In genomic region chr11:119245543-119245942, GRCm38 (mm10) we compare ENCODE assay signal across 8 mouse cellular contexts. TPM values are rescaled to one million over a fixed set of nuclear protein-coding genes. Genes with fewer than 3 reads are reported as not detected.
DNase-seq lines count a peak whose midpoint lies in the region; ATAC-seq and TF ChIP-seq lines count a peak whose summit lies in the region.
"Not testable (repeated sequence)": the region's sequence is repeated elsewhere in the genome, so short reads cannot be mapped to it uniquely, and the experiment has no call there.
"Had no signal": no experiment of that assay in that cellular context is flagged by ENCODE, and none has a peak within 500 bp of the region (broad histone marks: within the 10 kb centered on the region; RNA-seq: fewer than 3 reads in every experiment).

No protein-coding gene starts in this region.

- in situ Hi-C loops in CH12.LX (cut with MboI; ENCODE audit: low pct_ligation_motif_present, low pct_unique_long_range_greater_than_20kb, low sequenced_read_pairs): loop anchor here (5.0 kb wide), 1 partner anchor 48 kb away; no protein-coding TSS in a partner anchor
- in situ Hi-C loops in ES-E14 (cut with MboI; ENCODE audit: low sequenced_read_pairs in 2 of 2, unreplicated experiment in 2 of 2): not testable (repeated sequence)

- not testable (repeated sequence) for H3K4me3 ChIP-seq in CH12.LX (replicated peaks in 1 of 3; ENCODE audit: low read depth in 2 of 3, low read length in 2 of 3, poor library complexity in 1 of 3); ES-E14 (ENCODE audit: insufficient read depth in 1 of 2, low read depth in 1 of 2, low read length in 2 of 2, poor library complexity in 1 of 2, severe bottlenecking in 1 of 2); MEL (ENCODE audit: control insufficient read depth in 1 of 2, insufficient read depth in 1 of 2, low read depth in 2 of 2, low read length in 2 of 2); forebrain, embryonic 11.5 days (ENCODE audit: low read depth, low read length); layer of hippocampus, adult 2 months; limb, embryonic 10.5 days
- 0 out of 2 replicates have a peak overlapping the region, but pooled peaks have one; percentile 4 for H3K4me3 ChIP-seq in E14TG2a.4 (replicated peaks; ENCODE audit: low read length)

- not testable (repeated sequence) for H3K36me3 ChIP-seq in CH12.LX (replicated peaks in 1 of 2; ENCODE audit: control insufficient read depth in 1 of 2, insufficient read depth in 1 of 2, low read length in 1 of 2); E14TG2a.4 (ENCODE audit: insufficient read depth, low read length); ES-E14 (ENCODE audit: control insufficient read depth, insufficient read depth, low read length, poor library complexity, severe bottlenecking); MEL (ENCODE audit: control insufficient read depth in 1 of 2, insufficient read depth in 2 of 2, low read length in 2 of 2); forebrain, embryonic 11.5 days (ENCODE audit: control insufficient read depth, insufficient read depth, low read length)
- peaks cover 12% of the 10 kb centered on the region; the same call in 1 of the 2 replicates for H3K36me3 ChIP-seq in limb, embryonic 10.5 days

- H3K27ac ChIP-seq in CH12.LX (ENCODE audit: insufficient read depth, low read depth); ES-E14 (ENCODE audit: insufficient read depth, low read depth, low read length, poor library complexity, severe bottlenecking); MEL (ENCODE audit: control insufficient read depth, low read depth, low read length); forebrain, embryonic 11.5 days (ENCODE audit: low read depth, low read length); layer of hippocampus, adult 2 months: not testable (repeated sequence)
- 0 out of 2 replicates have a peak overlapping the region, but pooled peaks have one; percentile 1 for H3K27ac ChIP-seq in limb, embryonic 10.5 days

- TF ChIP-seq POLR2A in CH12.LX (IDR thresholded peaks at IDR 0.05; ENCODE audit: low read depth, low read length); MEL (IDR thresholded peaks at IDR 0.05; ENCODE audit: control insufficient read depth in 1 of 2, insufficient read depth in 1 of 2, low read depth in 1 of 2, low read length in 2 of 2, poor library complexity in 1 of 2): not testable (repeated sequence)

- 96% methylated on average over 6 of the region's 6 CpGs for WGBS in forebrain, embryonic 11.5 days
- 92% methylated on average over 6 of the region's 6 CpGs for WGBS in limb, embryonic 10.5 days

- not testable (repeated sequence) for H3K9ac ChIP-seq in CH12.LX (ENCODE audit: insufficient read depth, low read depth); ES-E14 (ENCODE audit: insufficient read depth, low read depth, low read length, poor library complexity, severe bottlenecking); MEL (ENCODE audit: control insufficient read depth, low read depth, low read length, poor library complexity, severe bottlenecking); forebrain, embryonic 11.5 days (ENCODE audit: low read length)

- H3K27me3 ChIP-seq in CH12.LX (replicated peaks) (peaks cover 66% of the 10 kb centered on the region), E14TG2a.4 (ENCODE audit: insufficient read depth, low read length) (peaks cover 43% of the 10 kb centered on the region)
- not testable (repeated sequence) for H3K27me3 ChIP-seq in MEL (ENCODE audit: control insufficient read depth in 1 of 2, insufficient read depth in 2 of 2, low read length in 2 of 2); forebrain, embryonic 11.5 days (ENCODE audit: control insufficient read depth, insufficient read depth, low read length); limb, embryonic 10.5 days (ENCODE audit: low read depth, poor library complexity, severe bottlenecking)

- DNase-seq in CH12.LX (ENCODE audit: extremely low read depth); ES-E14 (ENCODE audit: low read depth, low spot score); MEL (ENCODE audit: low read depth, low spot score); layer of hippocampus, adult 2 months (ENCODE audit: low spot score in 2 of 2); limb, embryonic 10.5 days (ENCODE audit: low spot score): not testable (repeated sequence)
- peak; percentile 41 for DNase-seq in forebrain, embryonic 11.5 days (ENCODE audit: low spot score)

- TF ChIP-seq RAD21 in CH12.LX (IDR thresholded peaks at IDR 0.05; ENCODE audit: low read depth, low read length); MEL (IDR thresholded peaks at IDR 0.05; ENCODE audit: low read depth, low read length): not testable (repeated sequence)

- H3K4me1 ChIP-seq in CH12.LX (ENCODE audit: control insufficient read depth in 1 of 2, insufficient read depth in 2 of 2); MEL (ENCODE audit: control insufficient read depth in 1 of 2, insufficient read depth in 2 of 2, low read length in 2 of 2); forebrain, embryonic 11.5 days (replicated peaks; ENCODE audit: control insufficient read depth, insufficient read depth, low read length): not testable (repeated sequence)
- H3K4me1 ChIP-seq in E14TG2a.4 (replicated peaks; ENCODE audit: low read depth, low read length): peaks cover 34% of the 10 kb centered on the region
- peaks cover 3 to 13% of the 10 kb centered on the region in 2 experiments; a peak in 3 of 4 replicates for H3K4me1 ChIP-seq in ES-E14 (ENCODE audit: control insufficient read depth in 2 of 2, insufficient read depth in 2 of 2, low read length in 2 of 2, poor library complexity in 1 of 2)
- H3K4me1 ChIP-seq in limb, embryonic 10.5 days: peaks cover 11% of the 10 kb centered on the region

- TF ChIP-seq CTCF in CH12.LX (conservative IDR thresholded peaks at IDR 0.05 in 1 of 2, IDR thresholded peaks at IDR 0.05 in 1 of 2; ENCODE audit: low read depth in 2 of 2, low read length in 2 of 2); E14TG2a.4 (conservative IDR thresholded peaks at IDR 0.05; ENCODE audit: low read length); MEL (IDR thresholded peaks at IDR 0.05 in 2 of 3, conservative IDR thresholded peaks at IDR 0.05 in 1 of 3; ENCODE audit: control insufficient read depth in 1 of 3, insufficient read depth in 1 of 3, low read depth in 2 of 3, low read length in 3 of 3, poor library complexity in 1 of 3, severe bottlenecking in 1 of 3): not testable (repeated sequence)
- TF ChIP-seq CTCF in layer of hippocampus, adult 2 months (conservative IDR thresholded peaks at IDR 0.05): 0 out of 2 replicates have a peak, but pooled peaks have one; percentile 6

- not testable (repeated sequence) for ATAC-seq in forebrain, embryonic 11.5 days (replicated peaks; ENCODE audit: low FRiP score)

- TF ChIP-seq EP300 in CH12.LX (IDR thresholded peaks at IDR 0.05; ENCODE audit: low read length); MEL (IDR thresholded peaks at IDR 0.05; ENCODE audit: low read depth in 1 of 2, low read length in 2 of 2): not testable (repeated sequence)

- H3K79me2 ChIP-seq in CH12.LX (replicated peaks; ENCODE audit: control insufficient read depth, extremely low read depth, insufficient read depth, poor library complexity, severe bottlenecking); MEL (ENCODE audit: control insufficient read depth, insufficient read depth, low read length, poor library complexity): not testable (repeated sequence)

- not testable (repeated sequence) for H3K4me2 ChIP-seq in CH12.LX (ENCODE audit: insufficient read depth, low read depth, poor library complexity, severe bottlenecking); forebrain, embryonic 11.5 days (ENCODE audit: low read depth, low read length, severe bottlenecking)

- dilution Hi-C loops in CH12.LX (cut with MboI; ENCODE audit: extremely low pct_ligation_motif_present, extremely low pct_unique_long_range_greater_than_20kb, low sequenced_read_pairs): not testable (repeated sequence)

- H3K9me3 ChIP-seq in CH12.LX (replicated peaks; ENCODE audit: low read length); E14TG2a.4 (ENCODE audit: low read length); ES-E14 (ENCODE audit: control insufficient read depth, insufficient read depth, low read depth, low read length); MEL (replicated peaks; ENCODE audit: insufficient read depth, low read length); forebrain, embryonic 11.5 days (ENCODE audit: control insufficient read depth, low read length); limb, embryonic 10.5 days (replicated peaks): not testable (repeated sequence)

RNA-seq across cellular contexts. Expression of gene Ccdc40, which starts 17.2 kb away (rescaled TPM):
- total RNA-seq in CH12.LX (2012; rRNA removed) (0.80 and 1.3 TPM in 2 replicates), CH12.LX (2014; rRNA removed) (0.82 and 0.97 TPM in 2 replicates), ES-E14 (2012; rRNA removed) (6.2 and 6.4 TPM in 2 replicates), MEL (2012; rRNA removed) (0.46 and 0.92 TPM in 2 replicates)
- polyA plus RNA-seq in CH12.LX (2012; ENCODE audit: insufficient read length, low read depth) (1.2 and 1.4 TPM in 2 replicates), MEL (2012; ENCODE audit: insufficient read depth in 1 of 2, insufficient read length in 2 of 2, low read depth in 1 of 2, low replicate concordance in 2 of 2, missing spikeins in 1 of 2) (1 to 10 TPM in 1 of 2 experiments, not detected in 1; 1.9 TPM)
- polyA plus RNA-seq in forebrain, embryonic 11.5 days (2014; fragmentation: Nextera tagmentation; extraction: Ambion mirVana): 19.5 and 22.1 TPM in 2 replicates
- 1 to 10 TPM; 2.8 to 4.1 TPM for total RNA-seq in layer of hippocampus, adult 2 months (2021)
- polyA plus RNA-seq in limb, embryonic 10.5 days (2016; fragmentation: Nextera tagmentation; extraction: Ambion mirVana): 9.8 and 12.8 TPM in 2 replicates
- polyA plus RNA-seq: G1E had no signal

RNA-seq across cellular contexts. Expression of gene Tbc1d16, which starts 17.2 kb away (rescaled TPM):
- 9.4 and 15.9 TPM in 2 replicates for total RNA-seq in CH12.LX (2012; rRNA removed)
- 0.65 and 0.79 TPM in 2 replicates for total RNA-seq in CH12.LX (2014; rRNA removed)
- 2.4 and 2.7 TPM in 2 replicates for polyA plus RNA-seq in CH12.LX (2012; ENCODE audit: insufficient read length, low read depth)
- total RNA-seq in ES-E14 (2012; rRNA removed): 6.3 and 10.1 TPM in 2 replicates
- 12.0 and 13.6 TPM in 2 replicates for total RNA-seq in MEL (2012; rRNA removed)
- 10 to 100 TPM in 1 of 2 experiments, not detected in 1; 19.2 TPM for polyA plus RNA-seq in MEL (2012; ENCODE audit: insufficient read depth in 1 of 2, insufficient read length in 2 of 2, low read depth in 1 of 2, low replicate concordance in 2 of 2, missing spikeins in 1 of 2)
- 20.4 and 20.8 TPM in 2 replicates for polyA plus RNA-seq in forebrain, embryonic 11.5 days (2014; fragmentation: Nextera tagmentation; extraction: Ambion mirVana)
- 10 to 100 TPM; 44.0 to 44.1 TPM for total RNA-seq in layer of hippocampus, adult 2 months (2021)
- polyA plus RNA-seq in limb, embryonic 10.5 days (2016; fragmentation: Nextera tagmentation; extraction: Ambion mirVana): 19.6 and 20.2 TPM in 2 replicates
- polyA plus RNA-seq: G1E had no signal

RNA-seq across cellular contexts. Expression of gene Gaa, which starts 22.1 kb away (rescaled TPM):
- total RNA-seq in CH12.LX (2012; rRNA removed): 80.8 and 105 TPM in 2 replicates
- total RNA-seq in CH12.LX (2014; rRNA removed): 19.6 and 19.8 TPM in 2 replicates
- polyA plus RNA-seq in CH12.LX (2012; ENCODE audit: insufficient read length, low read depth): 91.0 and 93.2 TPM in 2 replicates
- 69.3 and 116 TPM in 2 replicates for total RNA-seq in ES-E14 (2012; rRNA removed)
- 51.4 and 54.1 TPM in 2 replicates for total RNA-seq in MEL (2012; rRNA removed)
- 10 to 100 TPM in 1 of 2 experiments, not detected in 1; 85.6 TPM for polyA plus RNA-seq in MEL (2012; ENCODE audit: insufficient read depth in 1 of 2, insufficient read length in 2 of 2, low read depth in 1 of 2, low replicate concordance in 2 of 2, missing spikeins in 1 of 2)
- 28.4 and 28.7 TPM in 2 replicates for polyA plus RNA-seq in forebrain, embryonic 11.5 days (2014; fragmentation: Nextera tagmentation; extraction: Ambion mirVana)
- 100 to 1,000 TPM; 323 to 324 TPM for total RNA-seq in layer of hippocampus, adult 2 months (2021)
- polyA plus RNA-seq in limb, embryonic 10.5 days (2016; fragmentation: Nextera tagmentation; extraction: Ambion mirVana): 23.4 and 27.8 TPM in 2 replicates

RNA-seq across cellular contexts. Expression of gene Eif4a3, which starts 54.3 kb away (rescaled TPM):
- total RNA-seq in CH12.LX (2012; rRNA removed) (402 and 538 TPM in 2 replicates), CH12.LX (2014; rRNA removed) (400 and 449 TPM in 2 replicates), ES-E14 (2012; rRNA removed) (337 and 400 TPM in 2 replicates), MEL (2012; rRNA removed) (509 and 608 TPM in 2 replicates)
- polyA plus RNA-seq in CH12.LX (2012; ENCODE audit: insufficient read length, low read depth) (554 and 605 TPM in 2 replicates), MEL (2012; ENCODE audit: insufficient read depth in 1 of 2, insufficient read length in 2 of 2, low read depth in 1 of 2, low replicate concordance in 2 of 2, missing spikeins in 1 of 2) (100 to 1,000 TPM; 427 to 521 TPM)
- 409 and 463 TPM in 2 replicates for polyA plus RNA-seq in forebrain, embryonic 11.5 days (2014; fragmentation: Nextera tagmentation; extraction: Ambion mirVana)
- total RNA-seq in layer of hippocampus, adult 2 months (2021): 10 to 100 TPM; 90.8 to 92.2 TPM
- 503 and 564 TPM in 2 replicates for polyA plus RNA-seq in limb, embryonic 10.5 days (2016; fragmentation: Nextera tagmentation; extraction: Ambion mirVana)
